Mouse (Mus musculus) thymus, postnatal 14 days (tissue): Measurements from ENCODE around the gene Setd7.
A peak's percentile ranks its signal among the peaks of the same experiment; 100 is the strongest.

Source experiments
- DNase-seq: peaks from one replicate; pipeline ENCODE4 v3.0.0; 2021

Setd7 gene

GRCm38 (mm10) chr3:51559594-51560450 lies 857 bp downstream of the Setd7 start:
- peak; percentile 96 for DNase-seq

- no peak for DNase-seq
These were observed 5.1 kb downstream of the Setd7 start for GRCm38 (mm10) chr3:51555583-51555982.

- DNase-seq = no peak
These were observed 5.8 kb downstream of the Setd7 start for GRCm38 (mm10) chr3:51554836-51555235.

GRCm38 (mm10) chr3:51554067-51554466 lies 6.6 kb downstream of the Setd7 start:
- peak; percentile 82 for DNase-seq

- peak; percentile 53 for DNase-seq
These were observed 7.2 kb downstream of the Setd7 start for GRCm38 (mm10) chr3:51553497-51553875.

- peak; percentile 76 for DNase-seq
These were observed 7.7 kb downstream of the Setd7 start for GRCm38 (mm10) chr3:51552841-51553496.

GRCm38 (mm10) chr3:51552197-51552596 lies 8.5 kb downstream of the Setd7 start:
- no peak for DNase-seq

GRCm38 (mm10) chr3:51548987-51549579 lies 11.6 kb downstream of the Setd7 start:
- no peak for DNase-seq

- no peak for DNase-seq
These were observed 13.1 kb downstream of the Setd7 start for GRCm38 (mm10) chr3:51547577-51547976.

GRCm38 (mm10) chr3:51544442-51545128 lies 16.1 kb downstream of the Setd7 start:
- DNase-seq = no peak

GRCm38 (mm10) chr3:51540659-51541058 lies 20.0 kb downstream of the Setd7 start:
- DNase-seq = no peak

- DNase-seq = peak; percentile 90
These were observed 20.9 kb downstream of the Setd7 start for GRCm38 (mm10) chr3:51539567-51540408.

- no peak for DNase-seq
These were observed 26.7 kb downstream of the Setd7 start for GRCm38 (mm10) chr3:51534013-51534412.

GRCm38 (mm10) chr3:51533573-51533972 lies 27.1 kb downstream of the Setd7 start:
- no peak for DNase-seq

- DNase-seq = no peak
These were observed 28.4 kb downstream of the Setd7 start for GRCm38 (mm10) chr3:51532282-51532620.

GRCm38 (mm10) chr3:51531473-51532281 lies 29.0 kb downstream of the Setd7 start:
- DNase-seq = no peak

GRCm38 (mm10) chr3:51526891-51527290 lies 33.8 kb downstream of the Setd7 start:
- DNase-seq = no peak

- DNase-seq = no peak
These were observed 35.4 kb downstream of the Setd7 start for GRCm38 (mm10) chr3:51525186-51525785.

- DNase-seq = no peak
These were observed 39.4 kb downstream of the Setd7 start for GRCm38 (mm10) chr3:51521262-51521661.

GRCm38 (mm10) chr3:51518763-51519121 lies 41.9 kb downstream of the Setd7 start:
- no peak for DNase-seq
